Mouse (Mus musculus) T-helper 17 cell (primary cell): Measurements from ENCODE around the gene Slc43a2.
"Not testable (repeated sequence)": the region's sequence is repeated elsewhere in the genome, so short reads cannot be mapped to it uniquely, and the experiment has no call there.

Experiments
- in situ Hi-C, 2 experiments: fragments of 300-600 bp; cut with MboI, MseI; formaldehyde crosslinking; loops; 1 replicate in 1 of 2; 2 replicates in 1 of 2; pipeline ENCODE4 v1.15.1; 2025; ENCODE audit warnings: high pct_unique_total_duplicates in 2 of 2

The Slc43a2 gene

GRCm38 (mm10) chr11:75596726-75597255 lies 65.3 kb downstream of the Slc43a2 start:
- in situ Hi-C loops, result no loop called here

- in situ Hi-C loops, result no loop called here
Measured at GRCm38 (mm10) chr11:75598004-75598403, 66.5 kb downstream of the Slc43a2 start.

GRCm38 (mm10) chr11:75599802-75600201 lies 68.3 kb downstream of the Slc43a2 start:
- in situ Hi-C loops, result not testable (repeated sequence)

- in situ Hi-C loops, result no loop called here
Measured at GRCm38 (mm10) chr11:75604826-75605225, 73.3 kb downstream of the Slc43a2 start.

- in situ Hi-C loops, result no loop called here
Measured at GRCm38 (mm10) chr11:75605318-75605717, 73.8 kb downstream of the Slc43a2 start.

- in situ Hi-C loops, result no loop called here
Measured at GRCm38 (mm10) chr11:75608776-75609175, 77.3 kb downstream of the Slc43a2 start.

GRCm38 (mm10) chr11:75610021-75610420 lies 78.5 kb downstream of the Slc43a2 start:
- in situ Hi-C loops, result no loop called here

- in situ Hi-C loops, result no loop called here
Measured at GRCm38 (mm10) chr11:75614769-75615168, 83.3 kb downstream of the Slc43a2 start.

- in situ Hi-C loops, result no loop called here
Measured at GRCm38 (mm10) chr11:75615556-75615955, 84.1 kb downstream of the Slc43a2 start.

- in situ Hi-C loops, result no loop called here
Measured at GRCm38 (mm10) chr11:75619133-75619532, 87.6 kb downstream of the Slc43a2 start.

- in situ Hi-C loops, result no loop called here
Measured at GRCm38 (mm10) chr11:75620136-75620780, 88.8 kb downstream of the Slc43a2 start.

GRCm38 (mm10) chr11:75621426-75621825 lies 89.9 kb downstream of the Slc43a2 start:
- in situ Hi-C loops, result no loop called here

- in situ Hi-C loops, result no loop called here
Measured at GRCm38 (mm10) chr11:75622588-75623329, 91.3 kb downstream of the Slc43a2 start.

- in situ Hi-C loops, result no loop called here
Measured at GRCm38 (mm10) chr11:75624102-75624554, 92.6 kb downstream of the Slc43a2 start.

- in situ Hi-C loops, result no loop called here
Measured at GRCm38 (mm10) chr11:75625820-75626219, 94.3 kb downstream of the Slc43a2 start.
